Mouse (Mus musculus) heart, postnatal 0 days (tissue): ENCODE measurements around the gene Mis18a.

ENCODE experiments used
- CTCF ChIP-seq: IDR thresholded peaks from 2 replicates; pipeline ENCODE4 v1.5.1; 2016; ENCODE audit warnings: antibody characterized with exemption, control low read depth, low read depth
- EP300 ChIP-seq: IDR thresholded peaks from 2 replicates; pipeline ENCODE4 v1.6.1; 2016; ENCODE audit warnings: antibody characterized with exemption, low read depth

GRCm38 (mm10) chr16:90738092-90738956, 11.1 kb upstream of the Mis18a start, which contains the start of gene Mrap:
- peak; percentile 69 for TF ChIP-seq CTCF
- TF ChIP-seq EP300, result no peak
